Mouse (Mus musculus) kidney, postnatal 0 days (tissue): Measurements from ENCODE around the gene Ccr10. TPM values are rescaled to one million over a fixed set of nuclear protein-coding genes. Genes with fewer than 3 reads are reported as not detected.

Experiments
- ATAC-seq: fragments of 200-750 bp; cut with Nextera tagmentation; replicated peaks from 2 replicates; pipeline ENCODE4 v1.8.0; 2017; ENCODE audit warnings: low read depth, moderate number of reproducible peaks, moderate TSS enrichment, moderate library complexity; ENCODE audit not compliant: low FRiP score
- DNase-seq: peaks from one replicate; pipeline ENCODE4 v3.0.0-alpha.2; 2016; ENCODE audit warnings: low spot score
- H3K27ac ChIP-seq: fragments of 300-500 bp; sonication (generic); 2 replicates; pipeline ENCODE4 v1.5.1; 2014; ENCODE audit warnings: mild to moderate bottlenecking
- H3K27me3 ChIP-seq: fragments of 300-500 bp; sonication (generic); 2 replicates; pipeline ENCODE4 v1.6.1; 2014; ENCODE audit warnings: low read length, mixed read lengths; ENCODE audit not compliant: insufficient read depth
- H3K36me3 ChIP-seq: fragments of 300-500 bp; sonication (generic); 2 replicates; pipeline ENCODE4 v1.6.1; 2014; ENCODE audit warnings: low read length, mixed read lengths; ENCODE audit not compliant: insufficient read depth
- H3K4me1 ChIP-seq: fragments of 300-500 bp; sonication (generic); replicated peaks from 2 replicates; pipeline ENCODE4 v1.6.1; 2014; ENCODE audit warnings: antibody characterized with exemption, low read length, mixed read lengths; ENCODE audit not compliant: insufficient read depth
- H3K4me2 ChIP-seq: fragments of 300-500 bp; sonication (generic); 2 replicates; pipeline ENCODE4 v1.6.1; 2014; ENCODE audit warnings: mild to moderate bottlenecking, low read length, moderate library complexity, mixed read lengths
- H3K4me3 ChIP-seq: fragments of 300-500 bp; sonication (generic); replicated peaks from 2 replicates; pipeline ENCODE4 v1.5.1; 2014; ENCODE audit warnings: low read depth, low read length
- H3K9ac ChIP-seq: fragments of 300-500 bp; sonication (generic); 2 replicates; pipeline ENCODE4 v1.6.1; 2014; ENCODE audit warnings: low read depth, low read length
- H3K9me3 ChIP-seq: fragments of 300-500 bp; sonication (generic); replicated peaks from 2 replicates; pipeline ENCODE4 v1.6.1; 2016; ENCODE audit warnings: low read length, inconsistent platforms, mixed read lengths
- CTCF ChIP-seq: IDR thresholded peaks from 2 replicates; pipeline ENCODE4 v1.5.1; 2016; ENCODE audit warnings: antibody characterized with exemption, low read depth, mild to moderate bottlenecking, moderate library complexity
- WGBS: fragments of 180-500 bp; shearing (Covaris S2); extraction: QIAGEN DNeasy Blood & Tissue Kit; methylation state at CpG from one replicate; pipeline ENCODE4 v1.1.7; 2014; 5-methylcytosine and 5-hydroxymethylcytosine counted together
- polyA plus RNA-seq: library from polyadenylated mRNA; unstranded; fragments of >200 nt; fragmentation: Nextera tagmentation; extraction: Ambion mirVana; gene quantifications from 2 replicates; pipeline ENCODE4 v1.2.1, GENCODE M21; 2015

Ccr10 gene
- polyA plus RNA-seq, 1 experiment from 2014 or later: 0.45 TPM

GRCm38 (mm10) chr11:101182771-101183517 lies 7.7 kb upstream of the Ccr10 start:
- H3K9ac ChIP-seq: no peak overlapping the region
- H3K27ac ChIP-seq: no peak overlapping the region
- no peaks in the 10 kb centered on the region for H3K27me3 ChIP-seq
- DNase-seq: no peak
- TF ChIP-seq CTCF: no peak
- H3K4me1 ChIP-seq: no peaks in the 10 kb centered on the region
- WGBS: 72% methylated on average over 14 of the region's 14 CpGs
- no peak overlapping the region for H3K4me2 ChIP-seq
- no peak overlapping the region for H3K4me3 ChIP-seq
- no peaks in the 10 kb centered on the region; the same call in 1 of the 2 replicates for H3K36me3 ChIP-seq
- no peak for ATAC-seq
- H3K9me3 ChIP-seq: no peaks in the 10 kb centered on the region

GRCm38 (mm10) chr11:101181961-101182360 lies 6.7 kb upstream of the Ccr10 start:
- Histone ChIP-seq H3K9me3 (no peaks in the 10 kb centered on the region), H3K27ac (no peak overlapping the region), H3K4me1 (no peaks in the 10 kb centered on the region), H3K9ac (no peak overlapping the region), H3K27me3 (no peaks in the 10 kb centered on the region), H3K36me3 (no peaks in the 10 kb centered on the region; the same call in 1 of the 2 replicates), H3K4me2 (no peak overlapping the region), H3K4me3 (no peak overlapping the region)
- no peak for DNase-seq
- WGBS: 90% methylated on average over 11 of the region's 11 CpGs
- no peak for ATAC-seq
- TF ChIP-seq CTCF: no peak

DNA sequence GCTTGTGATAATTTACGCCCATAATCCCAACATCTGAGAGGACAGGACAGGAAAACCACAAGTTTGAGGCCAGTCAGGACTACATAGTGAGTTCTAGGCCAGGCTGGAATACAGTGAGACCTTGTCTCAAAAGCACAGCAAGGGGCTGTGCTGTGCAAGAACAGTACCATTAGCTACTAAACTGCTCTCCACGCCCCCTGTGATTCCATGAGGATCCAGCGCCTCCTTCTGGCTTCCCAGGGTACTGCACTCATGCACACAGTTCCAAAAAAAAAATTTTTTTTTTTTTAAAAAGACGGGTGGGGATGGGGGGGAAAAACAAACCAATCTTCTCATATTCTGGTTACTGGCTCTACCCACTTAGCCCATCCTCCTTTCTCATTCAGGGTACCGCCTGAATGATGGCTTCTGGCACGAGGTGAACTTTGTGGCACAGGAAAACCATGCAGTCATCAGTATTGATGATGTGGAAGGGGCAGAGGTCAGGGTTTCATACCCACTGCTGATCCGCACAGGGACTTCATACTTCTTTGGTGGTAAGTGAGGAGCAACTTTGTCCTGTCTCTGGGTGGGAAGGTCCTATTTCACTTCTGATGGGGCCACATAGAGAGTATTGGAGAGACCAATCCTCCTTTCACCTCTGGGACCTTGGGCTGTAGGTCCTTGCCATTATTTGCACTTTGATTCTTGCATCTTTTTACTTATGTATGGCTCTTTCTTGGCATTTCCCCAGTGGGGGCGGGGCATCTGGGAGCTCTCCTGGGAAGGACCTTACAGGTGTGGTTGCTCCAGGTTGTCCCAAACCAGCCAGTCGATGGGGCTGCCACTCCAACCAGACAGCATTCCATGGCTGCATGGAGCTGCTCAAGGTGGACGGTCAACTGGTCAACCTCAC lies 5.8 kb upstream of the Ccr10 start:
- Histone ChIP-seq H3K9ac (no peak overlapping the region), H3K9me3 (no peaks in the 10 kb centered on the region), H3K4me1 (no peaks in the 10 kb centered on the region), H3K4me3 (no peak overlapping the region), H3K4me2 (no peak overlapping the region), H3K27ac (no peak overlapping the region), H3K36me3 (no peaks in the 10 kb centered on the region; the same call in 1 of the 2 replicates), H3K27me3 (no peaks in the 10 kb centered on the region)
- peak; percentile 88 for TF ChIP-seq CTCF
- DNase-seq (peak; percentile 86), ATAC-seq (no peak)
- WGBS: 42% methylated on average over 10 of the region's 10 CpGs

- no peak overlapping the region for H3K27ac ChIP-seq
- DNase-seq (no peak), ATAC-seq (no peak)
- no peak for TF ChIP-seq CTCF
- no peaks in the 10 kb centered on the region; the same call in 1 of the 2 replicates for H3K4me1 ChIP-seq
- H3K4me3 ChIP-seq: no peak overlapping the region
- H3K27me3 ChIP-seq: no peaks in the 10 kb centered on the region
- 59% methylated on average over 17 of the region's 17 CpGs for WGBS
- no peaks in the 10 kb centered on the region; the same call in 1 of the 2 replicates for H3K36me3 ChIP-seq
- no peaks in the 10 kb centered on the region for H3K9me3 ChIP-seq
- no peak overlapping the region for H3K4me2 ChIP-seq
- no peak overlapping the region for H3K9ac ChIP-seq
These were observed 5.0 kb upstream of the Ccr10 start for GRCm38 (mm10) chr11:101180261-101180660.

DNA sequence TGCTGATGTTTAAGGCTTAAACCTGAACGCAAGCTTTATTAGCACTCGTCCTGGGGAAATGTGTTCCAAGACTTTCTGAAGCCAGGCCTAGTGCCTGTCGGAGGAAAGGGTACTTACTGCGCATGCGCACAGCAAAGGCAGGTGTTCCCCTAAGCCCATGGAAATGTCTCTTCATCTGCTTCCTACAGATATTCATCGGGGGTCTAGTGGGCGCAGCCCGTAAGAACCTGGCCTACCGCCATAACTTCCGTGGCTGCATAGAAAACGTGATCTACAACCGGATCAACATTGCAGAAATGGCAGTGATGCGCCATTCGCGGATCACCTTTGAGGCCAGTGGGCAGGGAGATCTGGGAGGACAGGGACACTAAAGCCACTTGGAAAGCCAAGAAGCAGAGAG lies 4.1 kb upstream of the Ccr10 start:
- Histone ChIP-seq H3K4me2 (no peak overlapping the region), H3K36me3 (no peaks in the 10 kb centered on the region; the same call in 1 of the 2 replicates), H3K27me3 (no peaks in the 10 kb centered on the region), H3K4me1 (peaks cover 3% of the 10 kb centered on the region), H3K9me3 (no peaks in the 10 kb centered on the region), H3K27ac (no peak overlapping the region), H3K4me3 (no peak overlapping the region), H3K9ac (no peak overlapping the region)
- no peak for TF ChIP-seq CTCF
- no peak for ATAC-seq
- DNase-seq: no peak
- WGBS: 80% methylated on average over 15 of the region's 15 CpGs
